Mouse (Mus musculus) neural tube, embryonic 13.5 days (tissue): ENCODE measurements around the gene Vmn1r226. TPM values are rescaled to one million over a fixed set of nuclear protein-coding genes. Genes with fewer than 3 reads are reported as not detected.

Experiments used
- ATAC-seq: fragments of 200-750 bp; cut with Nextera tagmentation; 2 replicates; pipeline ENCODE4 v1.8.0; 2017; ENCODE audit warnings: low read depth, mild to moderate bottlenecking, moderate TSS enrichment, moderate library complexity
- H3K27ac ChIP-seq: fragments of 300-500 bp; sonication (generic); replicated peaks from 2 replicates; pipeline ENCODE4 v1.5.1; 2015; ENCODE audit warnings: moderate library complexity, mild to moderate bottlenecking, inconsistent platforms
- H3K27me3 ChIP-seq: fragments of 300-500 bp; sonication (generic); 2 replicates; pipeline ENCODE4 v1.6.1; 2015; ENCODE audit warnings: mild to moderate bottlenecking, inconsistent platforms
- H3K36me3 ChIP-seq: fragments of 300-500 bp; sonication (generic); 2 replicates; pipeline ENCODE4 v1.6.1; 2015; ENCODE audit warnings: mild to moderate bottlenecking, inconsistent platforms
- H3K4me1 ChIP-seq: fragments of 300-500 bp; sonication (generic); replicated peaks from 2 replicates; pipeline ENCODE4 v1.6.1; 2015; ENCODE audit warnings: inconsistent platforms
- H3K4me2 ChIP-seq: fragments of 300-500 bp; sonication (generic); 2 replicates; pipeline ENCODE4 v1.6.1; 2015; ENCODE audit warnings: inconsistent platforms, mild to moderate bottlenecking, moderate library complexity
- H3K4me3 ChIP-seq: fragments of 300-500 bp; sonication (generic); 2 replicates; pipeline ENCODE4 v1.5.1; 2015; ENCODE audit warnings: mild to moderate bottlenecking, inconsistent platforms
- H3K9ac ChIP-seq: fragments of 300-500 bp; sonication (generic); 2 replicates; pipeline ENCODE4 v1.6.1; 2015; ENCODE audit warnings: moderate library complexity, mild to moderate bottlenecking, inconsistent platforms
- H3K9me3 ChIP-seq: fragments of 300-500 bp; sonication (generic); 2 replicates; pipeline ENCODE4 v1.6.1; 2016; ENCODE audit warnings: inconsistent platforms
- WGBS: fragments of 180-500 bp; shearing (Covaris S2); methylation state at CpG from one replicate; pipeline ENCODE4 v1.1.7; 2015; 5-methylcytosine and 5-hydroxymethylcytosine counted together
- polyA plus RNA-seq: library from polyadenylated mRNA; unstranded; fragments of >200 nt; fragmentation: Nextera tagmentation; extraction: Ambion mirVana; gene quantifications from 2 replicates; pipeline ENCODE4 v1.2.1, GENCODE M21; 2015

The Vmn1r226 gene
- not detected in 2 replicates for polyA plus RNA-seq

DNA sequence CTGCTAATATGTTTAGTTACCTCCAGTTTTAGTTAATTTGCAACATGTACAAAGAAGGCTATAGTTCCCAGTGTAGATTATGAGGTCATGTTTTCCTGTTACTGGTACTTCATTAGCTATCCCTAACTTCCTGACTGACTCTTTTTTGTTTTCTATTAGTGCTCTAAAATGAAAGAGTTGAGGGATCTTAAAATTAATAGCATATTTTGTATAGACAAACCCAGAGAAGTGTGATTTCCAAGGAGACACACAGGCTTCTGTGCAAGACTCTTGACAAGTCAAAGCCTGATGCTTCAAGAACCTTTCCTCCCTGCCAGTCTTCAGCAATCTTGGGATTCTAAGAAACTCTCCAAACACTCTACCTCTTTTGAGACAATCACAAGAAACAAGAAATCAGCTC lies at the start of gene Vmn1r226:
TSS of gene Vmn1r226 (plus strand) at position 301 of the 400 bp plus-strand sequence.
- Histone ChIP-seq H3K36me3 (no peaks in the 10 kb centered on the region), H3K4me2 (no peak within 1 kb of the TSS), H3K9me3 (peaks cover 19% of the 10 kb centered on the region), H3K27me3 (no peaks in the 10 kb centered on the region), H3K9ac (no peak within 1 kb of the TSS), H3K4me1 (no peaks in the 10 kb centered on the region), H3K27ac (no peak within 1 kb of the TSS), H3K4me3 (no peak within 1 kb of the TSS)
- no peak for ATAC-seq

DNA sequence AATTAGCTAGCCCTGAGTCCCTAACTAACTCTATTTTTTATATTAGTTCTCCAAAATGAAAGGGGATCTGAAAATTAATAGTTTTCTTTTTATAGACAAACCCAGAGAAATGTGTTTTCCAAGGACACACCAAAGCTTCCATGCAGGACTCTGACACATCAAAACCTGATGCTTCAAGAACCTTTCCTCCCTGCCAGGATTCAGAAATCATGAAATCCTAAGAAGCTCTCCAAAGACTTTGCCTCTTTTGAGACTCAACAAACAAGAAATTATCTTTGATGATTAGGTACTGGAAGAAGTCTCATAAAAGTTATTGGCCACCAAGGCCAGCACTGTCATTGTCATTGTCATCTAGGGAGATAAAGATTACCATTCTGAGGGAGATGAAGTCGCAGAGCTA lies 46.9 kb downstream of the Vmn1r226 start, which contains the start of gene Vmn1r227:
TSS of gene Vmn1r227 (plus strand) at position 301 of the 400 bp plus-strand sequence.
- H3K36me3 ChIP-seq = no peaks in the 10 kb centered on the region
- no peak within 1 kb of the TSS for H3K27ac ChIP-seq
- 54% methylated on average over 1 of the region's 1 CpGs for WGBS
- H3K4me2 ChIP-seq = no peak within 1 kb of the TSS
- H3K9ac ChIP-seq = no peak within 1 kb of the TSS
- H3K4me1 ChIP-seq = no peaks in the 10 kb centered on the region
- ATAC-seq = no peak
- H3K9me3 ChIP-seq = peaks cover 10% of the 10 kb centered on the region; the same call in 1 of the 2 replicates
- no peak within 1 kb of the TSS for H3K4me3 ChIP-seq
- no peaks in the 10 kb centered on the region for H3K27me3 ChIP-seq

Other genes with a start within 250 kb of the Vmn1r226 start
- not detected in 2 replicates for gene Vmn2r108, start 201.5 kb upstream of the Vmn1r226 start, polyA plus RNA-seq
- not detected in 2 replicates for gene Vmn1r225, start 184.7 kb upstream of the Vmn1r226 start, polyA plus RNA-seq
- gene Vmn2r109, start 118.1 kb upstream of the Vmn1r226 start, polyA plus RNA-seq = not detected in 2 replicates
- not detected in 2 replicates for gene Vmn2r110, start 86.4 kb upstream of the Vmn1r226 start, polyA plus RNA-seq
- not detected in 2 replicates for gene Fpr-rs3, start 58.0 kb upstream of the Vmn1r226 start, polyA plus RNA-seq
- not detected in 2 replicates for gene Vmn1r227, start 47.0 kb downstream of the Vmn1r226 start, polyA plus RNA-seq
- gene Vmn1r228, start 103.3 kb downstream of the Vmn1r226 start, polyA plus RNA-seq = not detected in 2 replicates
- not detected in 2 replicates for gene Vmn1r229, start 128.7 kb downstream of the Vmn1r226 start, polyA plus RNA-seq
- not detected in 2 replicates for gene Vmn1r230, start 157.6 kb downstream of the Vmn1r226 start, polyA plus RNA-seq
- gene Vmn1r231, start 222.2 kb downstream of the Vmn1r226 start, polyA plus RNA-seq = not detected in 2 replicates
- not detected in 2 replicates for gene Vmn1r232, start 236.9 kb downstream of the Vmn1r226 start, polyA plus RNA-seq